Mouse (Mus musculus): ENCODE measurements around the gene Aoc3.
"Not testable (repeated sequence)": the region's sequence is repeated elsewhere in the genome, so short reads cannot be mapped to it uniquely, and the experiment has no call there.

Aoc3 gene

GRCm38 (mm10) chr11:101328941-101329635, 1.3 kb upstream of the Aoc3 start:
- DNase-seq = no peak

- DNase-seq = not testable (repeated sequence)
Measured at GRCm38 (mm10) chr11:101330961-101331360, 556 bp downstream of the Aoc3 start.

- DNase-seq = no peak
Measured at GRCm38 (mm10) chr11:101332537-101332936, 2.1 kb downstream of the Aoc3 start.

GRCm38 (mm10) chr11:101334023-101334422, 3.6 kb downstream of the Aoc3 start:
- no peak for DNase-seq

GRCm38 (mm10) chr11:101334516-101334915, 4.1 kb downstream of the Aoc3 start:
- DNase-seq = no peak

- peak; percentile 29 for DNase-seq
Measured at GRCm38 (mm10) chr11:101335685-101336084, 5.3 kb downstream of the Aoc3 start.

- peak; percentile 40 for DNase-seq
Measured at GRCm38 (mm10) chr11:101338123-101338760, 7.8 kb downstream of the Aoc3 start.

GRCm38 (mm10) chr11:101347083-101347775, 16.8 kb downstream of the Aoc3 start:
- no peak for DNase-seq

GRCm38 (mm10) chr11:101348774-101349173, 18.4 kb downstream of the Aoc3 start:
- no peak for DNase-seq

GRCm38 (mm10) chr11:101349216-101349615, 18.8 kb downstream of the Aoc3 start:
- no peak for DNase-seq

- no peak for DNase-seq
Measured at GRCm38 (mm10) chr11:101351100-101351720, 20.8 kb downstream of the Aoc3 start.

GRCm38 (mm10) chr11:101351721-101352111, 21.3 kb downstream of the Aoc3 start:
- DNase-seq = no peak

- DNase-seq = no peak
Measured at GRCm38 (mm10) chr11:101353436-101353835, 23.0 kb downstream of the Aoc3 start.

GRCm38 (mm10) chr11:101354438-101355010, 24.1 kb downstream of the Aoc3 start:
- DNase-seq = peak; percentile 33

GRCm38 (mm10) chr11:101355916-101356315, 25.5 kb downstream of the Aoc3 start:
- DNase-seq = no peak

- DNase-seq = no peak
Measured at GRCm38 (mm10) chr11:101357505-101358182, 27.2 kb downstream of the Aoc3 start.

GRCm38 (mm10) chr11:101359776-101360175, 29.4 kb downstream of the Aoc3 start:
- DNase-seq = no peak

GRCm38 (mm10) chr11:101360651-101361113, 30.3 kb downstream of the Aoc3 start:
- DNase-seq = peak; percentile 59

GRCm38 (mm10) chr11:101364531-101364931, 34.1 kb downstream of the Aoc3 start:
- no peak for DNase-seq

- no peak for DNase-seq
Measured at GRCm38 (mm10) chr11:101367326-101367935, 37.0 kb downstream of the Aoc3 start, which contains the start of gene G6pc. Gene G6pc (plus strand): TSS chr11:101367561.

GRCm38 (mm10) chr11:101370141-101370540, 39.7 kb downstream of the Aoc3 start:
- DNase-seq = no peak

- DNase-seq = no peak
Measured at GRCm38 (mm10) chr11:101374421-101374938, 44.1 kb downstream of the Aoc3 start.
